Mouse (Mus musculus) brown adipose tissue, adult 24 weeks (tissue): ENCODE results near the gene Dnttip2. TPM values are rescaled to one million over a fixed set of nuclear protein-coding genes. Genes with fewer than 3 reads are reported as not detected.
"Not testable (repeated sequence)": the region's sequence is repeated elsewhere in the genome, so short reads cannot be mapped to it uniquely, and the experiment has no call there.

ENCODE experiments used
- H3K27ac ChIP-seq: fragments of 200-500 bp; replicated peaks from 2 replicates; pipeline ENCODE4 v1.5.1; 2012; ENCODE audit warnings: low read depth, mild to moderate bottlenecking, low read length
- H3K4me1 ChIP-seq: fragments of 200-500 bp; 2 replicates; pipeline ENCODE4 v1.6.1; 2012; ENCODE audit warnings: low read length, mixed read lengths; ENCODE audit not compliant: control insufficient read depth, insufficient read depth, insufficient read length
- H3K4me3 ChIP-seq: fragments of 200-500 bp; 2 replicates; pipeline ENCODE4 v1.5.1; 2012; ENCODE audit warnings: low read depth, mild to moderate bottlenecking, low read length, moderate library complexity; ENCODE audit not compliant: insufficient read depth
- polyA plus RNA-seq: library from polyadenylated mRNA; stranded (reverse); fragments of >200 nt; gene quantifications from 2 replicates; pipeline ENCODE4 v1.2.4, GENCODE M21; 2012; ENCODE audit not compliant: missing spikeins, insufficient read depth, insufficient read length

Dnttip2 gene
- polyA plus RNA-seq, 1 experiment, result 40.7 TPM

DNA sequence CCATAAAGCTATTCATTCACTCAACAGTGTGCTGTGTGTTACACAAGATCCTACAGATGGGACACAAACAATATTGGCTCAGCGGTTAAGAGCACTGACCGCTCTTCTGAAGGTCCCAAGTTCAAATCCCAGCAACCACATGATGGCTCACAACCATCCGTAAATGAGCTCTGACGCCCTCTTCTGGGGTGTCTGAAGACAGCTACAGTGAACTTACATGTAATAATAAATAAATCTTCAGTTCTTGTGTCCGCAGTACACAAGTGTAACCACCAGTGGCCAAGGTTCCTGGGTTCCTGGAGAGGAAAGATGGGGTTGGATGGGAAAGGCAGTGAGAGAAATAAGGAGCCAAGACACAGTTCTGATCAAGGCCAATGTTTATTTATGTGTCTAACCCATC lies 4.2 kb upstream of the Dnttip2 start:
- H3K4me3 ChIP-seq, result no peak overlapping the region
- H3K4me1 ChIP-seq, result peaks cover under 1% of the 10 kb centered on the region; the same call in 1 of the 2 replicates
- H3K27ac ChIP-seq, result no peak overlapping the region

DNA sequence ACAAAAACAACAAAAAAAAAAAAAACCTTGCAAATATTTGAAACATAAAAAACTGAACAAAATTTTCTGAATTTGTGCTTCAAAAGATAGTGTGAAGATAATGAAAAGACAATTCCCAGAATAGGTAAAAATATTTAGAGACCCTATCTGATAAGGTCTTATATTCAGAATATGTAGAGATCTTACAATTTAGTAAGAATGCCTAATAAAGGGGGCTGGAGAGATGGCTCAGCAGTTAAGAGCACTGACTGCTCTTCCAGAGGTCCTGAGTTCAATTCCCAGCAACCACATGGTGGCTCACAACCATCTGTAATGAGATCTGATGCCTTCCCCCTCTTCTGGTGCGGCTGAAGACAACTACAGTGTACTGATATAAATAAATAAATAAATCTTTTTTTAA lies 1.6 kb upstream of the Dnttip2 start:
- H3K4me3 ChIP-seq, H3K27ac ChIP-seq: not testable (repeated sequence)

DNA sequence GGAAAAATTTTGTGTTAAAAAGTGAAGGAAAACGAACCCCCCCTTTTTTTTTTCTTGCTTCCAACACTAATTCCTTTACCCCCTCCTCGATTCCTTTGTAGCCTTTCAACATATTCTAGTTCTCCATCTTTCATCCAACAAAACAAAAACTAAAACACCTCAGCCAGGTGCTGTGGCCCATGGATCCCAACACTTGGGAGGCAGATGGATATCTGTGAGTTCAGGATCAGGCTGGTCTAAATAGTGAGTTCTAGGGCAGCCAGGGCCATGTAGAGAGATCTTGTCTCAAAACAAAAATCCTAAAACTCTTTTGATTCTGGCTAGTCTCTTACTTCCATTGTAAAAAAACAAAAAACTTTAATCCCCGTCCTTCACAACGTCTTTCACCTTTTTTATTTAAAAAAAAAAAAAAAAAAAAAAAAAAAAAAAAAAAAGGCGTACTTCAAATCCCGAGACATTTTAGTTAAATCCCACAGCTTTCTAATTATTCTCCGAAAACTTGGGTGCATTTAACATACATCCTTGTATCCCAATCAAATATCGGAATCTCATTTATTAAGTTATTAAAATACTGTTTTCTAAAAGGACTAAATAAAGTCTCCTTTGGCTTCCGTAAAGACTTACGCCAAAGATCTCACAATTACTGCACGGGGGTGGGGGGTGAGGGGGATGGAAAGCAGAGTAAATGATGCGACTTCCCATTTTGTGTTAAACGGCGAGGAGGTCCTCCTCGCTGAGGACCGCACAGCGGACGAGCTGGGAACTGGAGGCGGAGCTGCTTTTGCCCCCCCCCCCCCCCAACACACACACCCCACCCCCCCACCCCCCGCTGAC lies 564 bp upstream of the Dnttip2 start:
- H3K4me3 ChIP-seq, result peak overlapping the region; percentile 85
- peak overlapping the region; percentile 57; the same call in 1 of the 2 replicates for H3K27ac ChIP-seq
- H3K4me1 ChIP-seq, result peaks cover 16% of the 10 kb centered on the region

More for the DNA sequence above, 1.6 kb upstream of the Dnttip2 start:
- H3K4me1 ChIP-seq, result peaks cover 13% of the 10 kb centered on the region

DNA sequence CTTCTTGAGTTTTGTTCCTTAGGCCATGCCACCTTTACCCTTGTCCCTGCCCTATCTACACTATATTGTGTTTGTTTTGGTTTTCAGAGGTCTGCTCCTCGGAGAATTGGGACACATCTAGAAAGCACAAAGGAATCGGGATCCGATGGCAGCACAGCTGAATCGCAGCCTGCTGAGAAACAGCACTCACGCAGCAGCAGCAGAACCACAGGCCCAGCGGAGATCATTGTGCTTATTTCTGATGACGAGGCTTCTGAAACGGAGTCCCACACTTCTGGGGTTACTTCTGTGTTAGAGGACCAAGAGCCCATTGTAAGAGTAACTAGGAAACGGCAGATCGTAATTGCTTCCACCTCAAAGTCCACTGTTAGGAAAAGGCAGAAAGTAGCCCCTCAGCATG lies 923 bp downstream of the Dnttip2 start:
- Histone ChIP-seq H3K27ac (no peak overlapping the region), H3K4me1 (peaks cover 16% of the 10 kb centered on the region), H3K4me3 (peak overlapping the region; percentile 97)

DNA sequence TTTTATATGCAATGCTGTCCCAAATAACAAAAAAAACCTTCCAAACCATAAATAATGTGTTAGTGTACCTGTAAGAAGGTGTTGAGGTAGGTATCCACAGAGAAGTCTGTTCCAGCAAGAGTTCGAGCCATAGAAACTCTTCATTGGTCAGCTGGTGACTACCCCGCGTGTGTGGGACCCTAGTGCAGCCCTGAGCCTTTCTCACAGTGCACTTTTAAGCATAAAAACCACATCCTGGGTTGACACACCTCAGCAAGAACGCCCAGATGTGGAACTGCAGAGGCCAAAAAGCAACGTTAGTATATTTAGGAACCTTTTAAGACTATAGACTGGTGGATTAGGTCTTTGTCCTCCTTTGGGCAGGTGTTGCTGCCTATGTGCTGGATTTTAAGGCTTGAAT lies 13.0 kb downstream of the Dnttip2 start:
- H3K27ac ChIP-seq, result no peak overlapping the region
- peaks cover 2% of the 10 kb centered on the region; the same call in 1 of the 2 replicates for H3K4me1 ChIP-seq
- no peak overlapping the region for H3K4me3 ChIP-seq

DNA sequence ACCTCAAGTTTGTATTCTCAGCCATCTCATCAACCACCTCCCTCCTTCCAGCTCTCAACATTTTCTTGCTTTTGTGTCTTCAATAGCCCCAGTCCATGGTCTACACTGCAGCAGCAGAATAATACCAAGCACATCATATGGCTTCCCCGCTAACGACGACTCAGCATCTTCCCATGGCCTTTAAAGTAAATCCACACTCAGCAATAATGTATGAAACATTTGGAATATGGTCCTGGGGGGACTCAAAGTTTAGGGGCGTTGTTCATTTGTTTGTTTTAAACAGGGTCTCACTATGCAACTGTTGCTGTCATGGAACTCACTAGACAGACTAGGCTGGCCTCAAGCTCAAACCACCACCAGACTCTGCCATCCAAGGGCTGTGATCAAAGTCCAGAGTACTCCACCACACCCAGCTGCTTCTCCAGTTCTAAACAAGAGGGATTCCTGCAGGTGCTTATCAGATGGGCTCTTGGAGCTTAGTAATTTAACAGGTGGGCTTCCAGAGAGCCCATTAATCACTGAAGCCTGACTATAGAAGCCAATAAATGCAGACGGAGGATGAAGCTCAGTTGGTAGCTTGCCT lies 14.5 kb downstream of the Dnttip2 start:
- Histone ChIP-seq H3K4me1 (peaks cover 2% of the 10 kb centered on the region; the same call in 1 of the 2 replicates), H3K27ac (no peak overlapping the region), H3K4me3 (no peak overlapping the region)

DNA sequence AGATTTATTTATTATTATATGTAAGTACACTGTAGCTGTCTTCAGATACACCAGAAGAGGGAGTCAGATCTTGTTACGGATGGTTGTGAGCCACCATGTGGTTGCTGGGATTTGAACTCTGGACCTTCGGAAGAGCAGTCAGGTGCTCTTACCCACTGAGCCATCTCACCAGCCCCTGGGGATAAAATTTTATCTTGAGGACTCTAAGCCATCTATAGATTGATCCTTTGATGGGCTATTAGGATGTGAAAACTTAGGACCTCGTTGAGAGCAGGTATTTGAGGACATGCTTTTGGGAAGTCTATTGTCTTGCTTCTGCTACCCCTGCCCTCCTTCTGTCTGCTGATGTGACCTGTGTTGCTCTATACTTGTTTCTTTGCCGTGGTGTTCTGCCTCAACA lies 15.2 kb downstream of the Dnttip2 start:
- H3K27ac ChIP-seq, H3K4me1 ChIP-seq, H3K4me3 ChIP-seq: not testable (repeated sequence)

DNA sequence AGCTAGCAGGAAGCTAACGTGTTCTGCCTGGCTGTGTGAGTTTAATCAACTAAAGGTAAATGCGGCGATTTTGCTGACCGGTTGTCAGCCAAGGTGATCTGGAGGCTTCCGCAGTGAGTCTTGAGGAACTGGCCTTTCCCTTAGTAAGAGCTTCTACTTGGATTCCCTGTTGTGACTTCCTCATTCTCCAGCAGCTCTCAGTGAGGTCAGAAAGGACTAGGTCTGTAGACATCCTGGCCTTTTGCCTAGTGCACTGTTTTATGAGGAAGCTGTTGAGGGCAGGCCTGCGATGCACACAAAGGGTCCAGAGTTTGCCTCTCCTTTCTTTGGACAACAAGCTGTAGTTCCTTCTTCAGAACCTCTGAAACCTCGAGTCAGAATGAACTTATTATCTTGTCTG lies 16.5 kb downstream of the Dnttip2 start:
- Histone ChIP-seq H3K4me1 (peaks cover 2% of the 10 kb centered on the region; the same call in 1 of the 2 replicates), H3K4me3 (peak overlapping the region; percentile 17; the same call in 1 of the 2 replicates), H3K27ac (peak overlapping the region; percentile 94)

- Histone ChIP-seq H3K4me1 (peaks cover 2% of the 10 kb centered on the region; the same call in 1 of the 2 replicates), H3K4me3 (peak overlapping the region; percentile 89; the same call in 1 of the 2 replicates), H3K27ac (peak overlapping the region; percentile 95)
These were observed 17.6 kb downstream of the Dnttip2 start for GRCm38 (mm10) chr3:122291828-122292227.

GRCm38 (mm10) chr3:122292300-122293222 lies 18.4 kb downstream of the Dnttip2 start:
- Histone ChIP-seq H3K4me3 (peak overlapping the region; percentile 89), H3K4me1 (peaks cover 2% of the 10 kb centered on the region; the same call in 1 of the 2 replicates), H3K27ac (peak overlapping the region; percentile 95)

DNA sequence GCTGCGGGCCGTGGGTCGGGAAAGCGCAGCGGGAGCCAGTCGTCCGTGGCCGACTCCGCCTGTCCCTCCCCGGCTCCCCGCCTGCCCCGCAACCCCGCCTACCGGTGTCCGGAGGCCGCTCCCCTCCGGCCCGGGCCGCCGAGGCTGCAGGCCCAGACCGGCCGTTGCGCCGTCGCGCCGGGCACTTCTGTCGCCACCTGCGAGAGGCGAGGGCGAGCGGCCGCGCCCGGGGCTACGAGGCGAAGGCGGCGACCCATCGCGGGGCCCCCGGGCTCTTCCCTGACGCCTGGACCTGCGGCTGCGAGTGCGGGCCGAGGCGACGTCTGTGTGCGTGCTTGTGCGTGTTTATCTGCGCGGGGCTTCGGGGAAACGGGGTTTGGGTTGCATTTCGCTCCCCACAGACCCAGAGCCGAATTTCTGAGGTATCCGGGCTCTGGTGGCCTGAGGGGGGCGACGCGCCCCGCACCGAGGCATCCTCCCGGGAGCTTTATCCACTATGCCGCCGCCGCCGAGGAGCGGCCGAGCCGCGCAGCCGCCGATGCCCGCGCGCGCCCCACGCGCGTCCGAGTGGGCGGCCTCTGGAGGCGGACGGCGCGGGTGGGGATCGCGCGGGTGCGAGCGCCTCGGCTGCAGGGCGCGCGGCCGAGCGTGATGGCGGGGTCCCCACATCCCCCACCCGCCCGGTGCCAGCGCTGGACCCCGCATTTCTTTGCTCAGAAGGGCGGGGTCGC lies 19.2 kb downstream of the Dnttip2 start:
- Histone ChIP-seq H3K27ac (peak overlapping the region; percentile 86), H3K4me1 (peaks cover 2% of the 10 kb centered on the region; the same call in 1 of the 2 replicates), H3K4me3 (peak overlapping the region; percentile 89)

GRCm38 (mm10) chr3:122293954-122294850 lies 20.0 kb downstream of the Dnttip2 start, which contains the start of gene Bcar3:
TSS of gene Bcar3 (plus strand) at chr3:122294136.
- Histone ChIP-seq H3K4me1 (peaks cover 2% of the 10 kb centered on the region; the same call in 1 of the 2 replicates), H3K27ac (peak within 1 kb of the TSS; percentile 86), H3K4me3 (peak within 1 kb of the TSS; percentile 89)

DNA sequence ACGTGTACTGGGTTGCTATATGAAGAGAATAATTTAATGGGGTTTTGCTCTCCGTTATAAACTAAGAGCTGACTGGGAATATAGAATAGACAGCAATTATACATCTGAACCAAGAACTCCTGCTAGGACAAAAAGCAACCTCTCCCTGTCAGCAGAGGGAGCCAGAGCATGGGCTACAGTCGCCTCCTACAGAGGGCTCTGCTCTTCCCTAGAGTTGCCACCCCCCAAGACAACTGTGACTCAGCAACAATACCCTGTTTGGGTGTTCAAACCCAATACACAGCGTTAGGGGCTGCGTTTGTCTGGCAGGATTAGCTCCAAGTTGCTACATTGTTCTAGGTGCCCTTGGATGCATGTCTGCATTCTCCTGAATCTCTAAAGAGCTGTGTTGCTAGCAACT lies 21.3 kb downstream of the Dnttip2 start:
- H3K4me3 ChIP-seq, result no peak overlapping the region
- H3K4me1 ChIP-seq, result no peaks in the 10 kb centered on the region; the same call in 1 of the 2 replicates
- H3K27ac ChIP-seq, result no peak overlapping the region
